Mouse (Mus musculus): ENCODE measurements around the gene Sap30bp.

- no peak for TF ChIP-seq ZNF384 (IDR thresholded peaks at IDR 0.05; ENCODE audit: low read depth, low read length)
- no peak for TF ChIP-seq CHD2 (IDR thresholded peaks at IDR 0.05; ENCODE audit: low read depth, low read length)
- no peak for TF ChIP-seq MAFK (IDR thresholded peaks at IDR 0.05; ENCODE audit: insufficient read depth, low read depth, low read length)
- no peak for TF ChIP-seq ZC3H11A (IDR thresholded peaks at IDR 0.05; ENCODE audit: borderline replicate concordance, low read depth, low read length)
- TF ChIP-seq HCFC1 (IDR thresholded peaks at IDR 0.05; ENCODE audit: borderline replicate concordance, insufficient read depth, low read length), result no peak
These were observed 22.2 kb downstream of the Sap30bp start for GRCm38 (mm10) chr11:115955195-115955858.
